Mouse (Mus musculus) ovary, postnatal 10 days (tissue): ENCODE measurements around the gene Ptprg.

Experiments used
- DNase-seq: peaks from one replicate; pipeline ENCODE4 v3.0.0; 2022; ENCODE audit warnings: low spot score

The Ptprg gene

DNA sequence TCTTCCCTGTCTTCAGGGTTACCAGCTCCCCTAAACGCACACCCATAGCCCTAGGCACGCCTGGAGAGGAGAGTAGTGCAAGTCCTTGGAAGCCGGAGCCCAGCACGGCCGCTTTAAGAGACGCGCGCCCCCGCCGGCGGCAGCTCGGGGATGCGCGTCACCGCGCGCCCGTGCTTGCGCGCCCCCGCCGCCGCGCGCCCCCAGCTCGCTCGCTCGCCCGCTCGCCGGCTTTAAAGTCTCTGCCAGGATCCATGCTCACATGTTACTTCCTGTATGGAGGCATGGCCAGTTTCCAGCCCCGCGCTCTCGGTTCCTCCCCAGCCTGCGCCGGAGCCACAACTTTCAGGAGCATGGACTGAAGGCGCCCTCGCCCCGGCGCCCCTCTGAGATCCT, at the start of gene Ptprg:
Gene Ptprg, plus strand, starts transcription at position 260 of the 393 bp plus-strand sequence.
- peak; percentile 83 for DNase-seq

DNA sequence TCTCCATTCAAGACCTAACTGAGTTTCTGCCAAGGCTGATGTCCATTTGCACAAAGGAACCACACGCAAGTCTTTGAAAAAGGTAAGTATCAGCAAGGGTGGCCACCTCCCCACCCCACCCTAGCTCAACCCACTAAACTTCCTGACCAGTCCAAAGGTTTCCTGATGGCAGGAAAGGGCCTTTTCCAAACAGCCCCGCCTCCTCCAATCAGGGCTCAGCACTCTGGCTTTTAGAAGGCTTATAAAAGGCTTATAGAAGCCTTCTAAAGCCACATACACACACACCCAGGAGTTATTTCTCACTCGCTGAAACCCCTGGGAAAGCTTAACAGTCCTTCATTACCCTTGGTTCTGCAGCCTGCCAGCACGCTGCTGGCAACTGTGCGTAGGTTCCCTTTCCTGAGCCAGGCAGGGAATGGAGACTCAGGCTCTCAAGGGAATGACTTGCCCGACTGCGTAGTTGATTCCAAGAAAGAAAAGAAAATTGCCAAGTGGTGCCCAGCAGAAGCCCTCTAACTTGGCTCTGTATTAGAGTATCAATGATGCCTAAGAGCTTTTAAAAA, 49.4 kb upstream of the Ptprg start:
- no peak for DNase-seq

DNA sequence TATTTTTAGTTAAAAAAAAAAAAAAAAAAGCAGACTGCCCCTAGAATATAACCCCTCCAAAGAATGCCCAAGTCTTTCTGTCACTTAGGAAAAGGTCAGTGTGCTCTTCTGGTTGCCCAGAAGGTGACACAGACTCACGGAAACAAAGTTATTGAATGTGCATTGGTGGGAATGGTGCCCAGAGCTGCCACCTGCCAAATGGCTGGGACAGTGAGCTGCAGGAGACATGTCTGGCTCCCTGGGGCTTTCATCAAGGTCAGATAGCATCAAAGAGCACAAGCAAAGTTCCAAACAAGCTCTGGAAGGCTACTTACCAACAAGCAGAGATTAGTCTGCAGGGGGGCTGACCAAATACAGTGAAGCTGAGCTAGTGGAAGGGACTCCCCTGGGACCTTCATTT, 43.2 kb upstream of the Ptprg start:
- DNase-seq = no peak

DNA sequence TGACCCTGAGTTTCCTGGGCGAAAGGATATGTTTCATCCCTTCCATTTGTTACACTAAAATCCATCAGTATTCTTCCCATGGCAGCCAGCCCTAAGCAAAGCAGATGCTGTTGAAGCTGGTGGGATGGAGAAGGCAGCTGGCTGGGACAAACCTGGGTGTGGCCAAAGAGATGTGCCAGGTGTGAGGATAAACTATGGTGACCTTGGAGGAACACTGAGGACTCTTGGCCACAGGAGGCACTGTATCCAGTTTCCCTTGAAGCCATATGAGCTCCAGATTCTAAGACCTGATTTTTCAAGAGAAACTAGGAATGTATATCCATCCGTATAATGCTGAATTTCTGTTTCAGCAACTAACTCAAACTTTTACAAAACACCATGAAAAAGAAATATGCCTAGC, 34.2 kb upstream of the Ptprg start:
- no peak for DNase-seq

DNA sequence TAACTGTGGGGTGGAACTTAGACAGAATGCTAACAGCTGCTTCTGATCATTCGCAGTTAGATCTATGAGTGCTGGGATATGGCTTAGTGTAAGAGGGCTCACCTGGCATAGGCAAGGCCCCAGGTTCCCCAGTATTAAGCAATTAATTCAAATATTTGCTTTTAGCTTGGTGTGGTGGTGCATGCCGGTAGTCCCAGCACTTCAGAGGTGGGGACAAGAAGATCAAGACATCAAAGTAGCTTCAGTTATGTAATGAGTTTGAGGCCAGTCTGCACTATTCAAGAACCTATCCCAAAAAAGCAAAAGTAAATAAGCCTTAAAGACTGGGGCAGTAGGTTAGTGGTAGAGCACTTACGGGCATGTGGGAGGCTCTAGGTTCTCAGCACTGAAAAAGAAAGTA, 30.3 kb upstream of the Ptprg start:
- DNase-seq = no peak

DNA sequence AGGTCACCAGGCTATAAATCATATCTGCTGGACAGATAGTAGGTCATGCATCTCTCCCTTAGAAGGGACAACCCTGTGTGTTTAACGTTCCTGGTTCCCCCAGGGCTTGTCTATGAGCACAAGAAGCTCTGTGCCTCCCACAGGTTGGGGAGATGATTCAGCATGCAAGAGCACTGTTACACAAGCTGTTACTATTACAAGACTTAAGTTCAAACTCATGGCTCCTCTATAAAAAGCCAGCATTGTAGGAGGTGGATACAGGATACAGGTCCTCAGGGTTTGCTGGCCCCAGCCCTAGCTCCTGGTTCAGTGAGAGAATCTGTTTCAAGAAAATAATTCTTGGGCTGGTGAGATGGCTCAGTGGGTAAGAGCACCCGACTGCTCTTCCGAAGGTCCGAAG, 23.7 kb upstream of the Ptprg start:
- no peak for DNase-seq

DNA sequence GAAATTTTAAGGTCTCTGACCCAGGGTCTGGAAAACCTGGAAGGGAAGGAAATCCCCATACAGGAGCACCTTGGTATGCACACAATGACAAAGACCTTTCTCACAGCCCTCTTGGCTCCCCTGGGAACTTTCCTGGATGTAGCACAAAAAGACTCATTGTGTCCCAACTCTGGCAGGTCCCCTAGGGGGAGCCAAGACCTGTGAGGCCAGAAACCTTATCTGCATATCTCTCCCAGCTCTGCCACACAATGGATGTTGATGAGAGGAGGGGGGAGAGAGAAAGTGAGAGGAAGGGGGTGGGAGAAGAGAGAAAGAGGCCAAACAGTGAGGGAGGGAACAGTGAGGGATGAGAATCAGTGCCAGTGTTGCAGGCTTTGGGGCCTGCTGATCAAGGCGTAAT, 18.9 kb upstream of the Ptprg start:
- DNase-seq = no peak

DNA sequence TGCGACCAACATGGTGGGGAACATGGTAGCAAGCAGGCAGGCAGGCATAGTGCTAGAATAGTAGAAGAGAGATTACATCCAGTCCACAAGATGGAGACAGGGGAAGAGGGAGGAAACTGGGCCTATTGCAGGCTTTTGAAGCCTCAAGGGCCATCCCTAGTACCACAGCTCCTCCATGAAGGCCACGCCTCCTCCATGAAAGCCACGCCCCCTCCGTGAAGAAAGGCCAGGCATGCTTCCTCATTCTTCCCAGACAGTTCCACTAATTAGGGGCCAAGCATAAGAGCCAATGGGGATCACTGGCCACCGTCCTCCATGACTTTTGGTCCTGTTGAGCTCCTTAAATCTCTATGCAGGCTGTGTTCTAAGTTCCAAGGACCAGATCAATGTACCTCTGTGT, 17.2 kb upstream of the Ptprg start:
- DNase-seq = no peak

DNA sequence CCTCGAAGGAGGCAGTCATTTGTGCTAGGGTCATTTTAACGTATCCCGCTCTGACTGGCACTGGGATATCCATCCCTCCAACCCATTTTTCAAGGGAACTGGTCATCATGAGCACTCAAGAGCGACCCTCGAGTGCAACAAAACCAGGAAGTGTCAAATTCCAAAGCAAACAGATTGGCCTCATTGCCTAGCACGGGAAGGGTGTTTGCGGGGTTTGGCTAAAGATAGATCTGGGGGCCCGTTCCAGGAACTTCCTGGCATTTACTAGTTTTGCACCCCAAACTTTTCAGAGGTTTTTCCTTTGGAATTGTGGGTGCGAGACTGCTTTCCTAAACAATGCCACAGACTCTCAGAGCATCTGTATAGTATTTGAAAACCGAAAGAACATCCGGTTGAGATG, 1.4 kb upstream of the Ptprg start:
- DNase-seq = no peak

DNA sequence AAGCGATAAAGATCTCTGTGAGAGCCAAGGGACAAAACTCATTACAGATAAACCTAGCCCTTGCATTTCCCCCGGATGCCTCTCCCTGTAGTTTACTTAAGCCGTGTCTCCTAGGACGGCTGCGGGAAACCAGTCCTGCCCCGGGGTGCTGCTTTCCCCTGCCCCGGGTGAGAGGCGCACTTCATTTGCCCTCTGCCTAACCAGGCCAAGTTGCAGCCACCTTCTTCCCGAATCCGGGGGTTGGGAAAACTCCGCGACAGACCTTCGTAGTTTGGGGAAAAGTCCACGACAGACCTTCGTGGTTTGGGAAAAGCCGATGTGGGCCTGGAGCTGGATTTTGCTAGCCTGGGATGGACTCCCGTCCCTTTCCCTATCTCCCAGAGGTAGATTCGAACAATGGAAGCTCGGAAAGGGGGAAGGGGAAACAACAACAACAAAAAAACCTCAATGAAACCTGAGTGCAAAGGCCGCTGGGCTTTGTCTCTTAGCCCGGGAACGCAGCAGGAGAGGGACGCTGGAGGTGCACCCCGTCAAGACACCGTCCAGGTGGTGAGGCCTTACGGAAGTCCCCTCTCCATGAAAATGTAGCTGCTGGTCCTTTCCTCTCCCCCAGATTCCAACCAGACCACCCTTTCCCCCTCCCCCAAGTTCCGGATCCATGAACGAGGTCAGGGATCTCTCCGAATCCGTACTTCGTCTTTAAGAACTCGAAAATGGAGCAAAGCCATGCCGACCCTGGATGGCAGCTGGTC, 635 bp upstream of the Ptprg start:
- DNase-seq = peak; percentile 33

DNA sequence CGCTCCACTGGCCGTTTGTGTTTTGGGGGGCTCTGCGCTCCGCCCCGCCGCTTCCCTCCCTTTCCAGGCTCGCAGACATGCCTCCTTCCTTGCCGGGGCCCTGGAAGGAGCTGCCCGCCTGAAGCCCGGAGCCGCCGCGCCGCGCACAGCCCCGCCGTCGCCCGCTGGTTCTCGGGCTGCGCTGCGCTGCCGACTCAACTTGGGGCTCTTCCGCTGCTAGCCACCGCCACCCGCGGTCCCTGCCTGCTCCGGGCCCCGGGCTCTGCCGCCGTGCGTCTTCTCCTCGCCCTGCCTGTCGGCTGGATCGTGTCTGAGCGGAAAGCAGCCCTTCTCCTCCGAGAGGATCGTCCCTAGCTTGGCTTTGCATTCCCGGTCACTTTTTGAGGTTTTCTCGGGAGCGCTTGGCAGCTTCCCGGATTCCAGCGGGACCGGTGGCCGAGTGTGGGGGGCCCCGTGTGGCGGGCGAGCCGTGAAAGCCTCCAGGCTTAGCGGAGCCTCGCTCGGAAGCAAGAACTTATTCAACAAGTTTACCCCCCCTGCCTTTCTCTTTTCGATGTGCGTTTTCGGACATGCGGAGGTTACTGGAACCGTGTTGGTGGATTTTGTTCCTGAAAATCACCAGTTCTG, 460 bp downstream of the Ptprg start:
- no peak for DNase-seq

DNA sequence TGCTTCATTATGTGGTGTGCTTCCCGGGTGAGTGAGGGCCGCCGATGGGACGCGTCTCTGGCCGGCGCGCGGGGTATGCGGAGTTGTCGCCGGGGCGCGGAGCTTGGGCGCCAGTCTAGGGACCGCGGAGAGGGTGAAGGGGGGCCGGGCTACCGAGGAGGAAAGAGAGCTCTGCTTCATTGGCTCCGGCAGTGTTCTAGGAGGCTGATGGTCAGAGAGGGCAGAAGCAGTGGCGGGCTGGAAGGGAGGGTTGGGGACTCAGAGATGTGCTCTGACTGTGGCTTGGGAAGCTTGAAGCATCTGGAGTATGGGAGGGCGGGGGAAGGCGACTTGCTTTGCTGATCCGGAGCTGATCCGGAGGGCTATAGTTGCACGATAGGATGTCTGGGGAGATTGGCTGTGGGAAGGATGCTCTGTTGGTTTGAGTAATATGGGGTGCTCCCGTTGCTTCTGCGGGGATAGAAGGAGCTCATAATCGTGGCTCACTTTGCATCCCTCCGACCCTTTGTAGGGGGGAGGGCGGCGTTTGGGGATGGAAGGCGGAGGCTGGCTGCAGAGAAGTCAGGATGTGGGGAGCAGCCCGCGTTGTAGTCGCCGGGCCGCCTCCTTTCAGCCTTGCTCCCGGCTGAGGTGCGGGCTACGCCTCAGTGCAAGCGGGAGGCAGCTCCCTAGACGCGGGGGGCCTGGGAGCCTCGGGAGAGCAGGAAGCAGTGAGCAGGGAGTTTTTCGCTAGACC, 1.1 kb downstream of the Ptprg start:
- peak; percentile 46 for DNase-seq

DNA sequence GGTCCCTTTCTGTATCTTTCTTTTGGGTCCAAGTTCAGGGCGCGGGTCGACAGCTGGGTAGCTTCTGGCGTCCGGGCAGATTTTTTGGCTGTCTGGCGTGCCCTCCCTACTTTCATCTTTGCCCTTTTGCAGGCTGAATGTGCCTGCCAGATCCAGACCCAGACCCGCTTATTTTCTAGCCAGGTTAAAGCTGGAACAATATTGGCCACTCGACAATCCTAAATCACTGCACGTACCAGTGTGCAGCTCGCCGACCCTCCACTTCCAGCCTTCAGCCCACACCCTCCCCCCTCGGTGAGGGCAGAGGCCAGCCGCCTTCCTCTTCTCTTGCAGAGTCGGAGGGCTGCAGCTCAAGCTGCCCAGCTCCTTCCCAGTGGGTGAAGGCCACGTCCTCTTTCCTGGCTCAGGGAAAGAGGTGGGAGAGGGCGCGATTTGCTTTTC, 1.7 kb downstream of the Ptprg start:
- DNase-seq = no peak

DNA sequence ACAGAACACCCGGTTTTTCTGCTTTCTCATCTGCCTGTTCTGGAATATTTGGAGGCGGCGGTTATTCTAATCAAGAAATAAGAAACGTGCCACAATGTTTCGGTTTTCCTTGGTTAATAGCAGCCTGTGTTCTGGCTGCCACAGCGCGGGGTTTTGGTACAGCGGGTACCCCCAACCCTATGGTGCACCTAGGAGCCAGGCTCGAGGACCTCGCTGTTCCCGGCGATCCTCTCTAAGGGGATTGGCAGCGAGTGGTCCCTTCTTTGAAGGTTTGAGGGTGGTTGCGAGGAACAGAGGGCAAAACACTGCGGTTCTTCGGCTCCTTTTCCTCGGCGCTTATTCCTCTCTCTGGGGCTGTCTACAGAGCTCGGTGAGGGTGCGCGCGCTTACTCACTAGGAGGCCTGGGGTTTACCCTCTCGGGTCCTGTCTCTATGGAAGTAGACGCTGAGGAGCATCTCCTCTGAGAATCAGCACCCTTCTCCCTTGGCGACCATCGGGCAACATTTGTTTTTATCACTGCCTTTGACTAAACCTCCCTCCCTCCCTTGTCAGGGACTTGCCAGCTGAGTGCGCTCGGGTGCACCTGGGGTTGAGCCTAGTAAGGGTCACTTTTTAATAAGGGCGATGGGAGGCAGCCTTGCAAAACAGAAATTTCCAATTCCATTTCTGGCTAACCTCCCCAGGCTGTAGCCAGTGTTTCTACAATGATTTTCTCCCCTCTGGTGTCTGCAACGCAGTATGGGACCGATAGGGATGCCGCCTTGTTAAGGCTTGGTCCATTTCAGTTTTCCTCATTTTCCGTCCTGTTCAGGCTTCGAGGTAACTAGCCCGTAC, 2.4 kb downstream of the Ptprg start:
- no peak for DNase-seq

DNA sequence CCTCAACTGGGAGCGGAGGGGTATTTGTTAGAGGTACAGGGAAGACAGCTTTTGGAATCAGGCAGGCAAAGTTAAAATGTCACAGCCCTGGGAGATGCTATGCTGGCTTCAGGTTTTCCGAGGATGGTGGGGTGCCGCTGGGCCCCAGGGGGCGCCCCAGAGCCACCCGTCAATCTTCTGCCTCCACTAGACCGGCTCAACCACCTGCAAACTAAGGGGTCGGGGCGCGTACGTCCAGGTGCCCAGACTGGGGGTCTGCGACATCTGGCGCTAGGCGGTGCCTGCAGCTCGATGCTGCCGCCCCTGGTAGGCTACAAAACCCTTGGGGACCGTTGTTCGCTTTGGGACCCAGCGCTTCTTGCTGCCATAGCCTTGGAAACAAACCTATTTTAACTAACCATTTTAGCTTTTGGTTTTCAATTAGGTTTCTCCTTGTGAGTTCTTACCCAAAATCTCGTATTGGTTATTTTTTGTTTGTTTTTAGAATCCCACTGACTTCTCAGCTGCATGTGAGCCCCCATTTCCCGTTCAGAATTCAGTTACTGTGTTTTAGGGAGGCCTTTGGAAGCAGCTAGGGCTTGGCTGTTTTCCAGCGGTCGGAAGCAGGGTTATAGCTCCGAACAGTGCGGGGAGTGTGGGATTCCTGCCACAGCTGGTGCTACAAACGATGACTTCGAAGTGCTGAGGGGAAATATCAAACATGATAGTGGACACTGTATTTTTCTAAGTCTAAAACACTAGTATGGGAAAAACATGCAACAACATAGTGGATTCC, 3.2 kb downstream of the Ptprg start:
- DNase-seq = peak; percentile 32

DNA sequence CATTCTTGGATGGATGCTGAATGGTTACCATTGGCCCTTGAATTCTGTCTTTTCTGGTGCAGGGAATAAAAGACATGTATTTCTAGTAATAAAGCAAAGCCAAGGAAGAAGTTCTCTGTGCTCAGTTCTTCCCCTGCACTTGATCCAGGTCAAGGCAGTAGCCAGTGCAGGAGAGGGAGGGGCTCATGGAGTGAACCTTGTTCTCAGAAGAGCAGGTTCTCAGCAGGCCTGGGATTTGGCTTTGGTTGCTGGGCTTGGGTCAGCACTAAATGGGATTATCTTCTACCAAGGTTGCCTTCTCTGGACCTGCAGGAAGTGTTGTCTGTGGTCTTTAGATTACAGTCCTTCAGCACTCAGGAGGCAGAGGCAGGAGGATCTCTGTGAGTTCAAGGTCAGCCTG, 5.2 kb downstream of the Ptprg start:
- no peak for DNase-seq

DNA sequence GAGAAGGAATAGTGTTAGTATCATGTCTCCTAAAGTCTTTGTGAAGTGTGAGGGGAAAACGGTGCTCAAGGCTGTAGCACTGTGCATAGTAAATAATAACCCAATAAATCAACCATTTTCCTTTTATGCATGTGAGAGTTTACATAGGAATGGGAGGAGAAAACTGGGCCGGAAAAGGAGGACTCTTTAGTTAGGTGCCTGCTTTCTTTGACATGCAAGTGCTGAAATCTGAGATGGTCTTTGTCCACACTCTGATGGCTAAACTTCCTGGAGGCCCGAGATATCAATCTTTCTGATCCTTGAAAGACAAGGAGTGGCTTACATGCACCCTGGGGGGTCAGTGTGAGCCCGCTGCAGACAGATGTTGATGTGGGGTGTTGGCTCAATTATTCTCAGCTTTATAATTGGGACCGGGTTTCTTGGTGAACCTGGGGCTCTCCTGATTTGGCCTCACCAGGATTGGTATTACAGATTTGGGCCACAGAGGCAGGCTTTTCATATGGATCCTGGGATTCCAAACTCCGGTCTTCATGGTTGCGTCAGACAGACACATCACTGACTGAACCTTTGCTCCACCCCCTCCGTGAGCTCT, 7.4 kb downstream of the Ptprg start:
- no peak for DNase-seq

DNA sequence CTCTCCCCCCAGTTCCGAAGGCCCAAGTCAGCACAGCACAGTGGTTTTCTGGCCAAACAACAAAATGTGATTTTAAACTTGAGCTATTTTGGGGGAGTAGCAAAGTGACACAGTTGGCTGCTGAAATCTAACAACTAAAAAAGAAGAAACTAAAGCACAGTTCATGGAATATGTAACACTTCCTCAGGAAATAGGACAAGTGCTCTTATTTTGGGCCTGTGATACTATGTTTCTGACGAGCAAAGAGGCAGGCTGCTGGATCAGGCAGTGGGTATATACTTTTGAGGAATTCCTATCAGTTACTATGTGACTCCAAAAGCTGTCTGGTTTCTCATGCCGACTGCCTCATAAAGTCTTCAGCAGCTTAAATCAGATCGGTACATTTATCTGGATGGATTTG, 8.1 kb downstream of the Ptprg start:
- DNase-seq = no peak

DNA sequence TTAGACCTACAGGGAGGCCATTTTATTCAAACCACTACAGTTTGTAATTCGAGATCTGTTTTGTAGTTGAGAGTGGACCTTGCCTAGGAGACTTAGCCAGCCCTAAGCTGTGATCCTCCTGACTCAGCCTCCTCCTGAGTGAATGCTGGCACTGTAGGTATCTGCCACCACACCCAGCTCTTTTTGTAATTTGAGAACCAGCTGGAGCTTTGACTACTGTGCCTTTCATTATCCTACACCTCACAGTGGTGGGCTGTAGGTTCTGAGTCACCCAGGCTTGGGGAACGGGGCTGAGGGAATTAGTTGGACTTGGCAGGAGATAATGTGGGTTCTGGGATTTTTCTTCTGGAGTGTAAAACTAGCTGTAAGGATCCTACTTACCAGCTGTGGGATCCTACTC, 9.5 kb downstream of the Ptprg start:
- no peak for DNase-seq

DNA sequence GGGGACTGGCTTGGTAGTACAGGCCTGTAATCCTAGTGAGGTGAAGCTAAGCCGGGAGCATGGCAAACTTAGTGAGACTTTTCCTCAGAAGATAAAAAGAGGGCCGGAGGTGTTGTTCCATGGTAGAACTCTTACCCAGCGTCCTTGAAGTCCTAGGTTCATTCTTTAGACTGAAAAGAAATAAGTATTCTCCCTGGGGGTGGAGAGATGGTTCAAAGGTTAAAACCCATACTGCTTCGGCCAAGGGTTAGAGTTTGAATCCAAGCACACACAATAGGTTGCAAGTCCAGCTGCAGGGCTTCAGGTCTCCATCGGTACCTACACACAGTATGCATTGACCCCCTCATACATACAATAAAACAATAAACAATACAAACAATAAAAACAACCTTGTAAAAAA, 10.3 kb downstream of the Ptprg start:
- no peak for DNase-seq

DNA sequence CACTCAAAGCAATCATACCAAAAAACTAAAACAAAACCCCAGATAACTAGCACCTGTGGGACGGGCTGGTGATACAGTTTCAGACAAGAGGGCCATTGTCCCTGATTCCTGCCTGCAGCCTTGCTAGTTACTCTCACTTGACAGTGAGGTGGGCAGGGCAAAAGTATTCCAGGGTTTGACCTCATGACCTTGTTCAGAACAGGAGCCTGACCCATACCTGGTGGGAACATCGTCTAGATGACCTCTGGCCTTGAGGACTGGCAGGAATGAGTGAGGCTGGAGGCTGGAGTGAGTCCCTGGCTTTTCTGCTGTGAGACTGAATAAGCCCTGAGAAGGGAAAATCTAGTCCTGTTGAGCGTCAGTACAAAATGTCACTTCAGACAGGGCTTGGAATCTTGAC, 11.1 kb downstream of the Ptprg start:
- DNase-seq = no peak
